Mouse (Mus musculus) kidney, adult 2 months (tissue): ENCODE measurements around the gene Ube2q2.

Experiments used
- CTCF ChIP-seq: fragments of 200-500 bp; conservative IDR thresholded peaks from 2 replicates; pipeline ENCODE4 v1.5.1; 2011; ENCODE audit warnings: low read depth, mild to moderate bottlenecking, control low read depth, low read length, moderate library complexity, mixed read lengths; ENCODE audit not compliant: insufficient read depth, insufficient read length
- POLR2A ChIP-seq: fragments of 200-500 bp; IDR thresholded peaks from one replicate; pipeline ENCODE4 v1.6.1; 2011; ENCODE audit warnings: low read depth, low read length, control low read depth

- TF ChIP-seq CTCF = no peak
- TF ChIP-seq POLR2A = no peak
Observed at GRCm38 (mm10) chr9:55217381-55217780, 68.7 kb downstream of the Ube2q2 start.
